Mouse (Mus musculus): ENCODE measurements at regions not wholly inside any gene's neighbourhood (a gene's known extent, or its start where the extent isn't known, plus 50 kb on each side); places are given as distances from the start of the nearest gene placed in this dataset.
A peak's percentile ranks its signal among the peaks of the same experiment; 100 is the strongest.

DNA sequence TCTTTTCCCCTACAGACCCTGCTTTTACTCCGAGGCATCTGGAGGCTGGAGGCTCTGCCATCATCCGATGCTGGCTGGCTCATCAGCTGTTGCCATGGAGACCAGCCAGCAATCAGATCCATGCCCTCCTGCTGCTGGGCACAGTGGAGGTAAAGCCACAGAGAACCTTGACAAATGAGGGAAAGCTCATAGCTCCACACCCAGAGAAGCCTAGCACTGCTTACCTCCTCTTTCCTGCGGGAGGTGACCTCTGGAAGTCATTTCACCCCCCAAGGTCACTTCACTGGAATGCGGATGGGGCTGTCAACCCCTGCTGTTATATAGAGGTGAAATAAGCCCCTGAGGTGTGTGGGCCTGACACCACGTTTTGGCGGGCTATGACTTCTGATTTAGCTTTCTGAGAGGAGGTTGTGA, 55.9 kb upstream of the Tnrc6c start:
- TF ChIP-seq CTCF (IDR thresholded peaks at IDR 0.05; ENCODE audit: low read depth, low read length) (no peak), EP300 (IDR thresholded peaks at IDR 0.05; ENCODE audit: insufficient read depth, low read depth, low read length) (peak; percentile 96), POLR2A (IDR thresholded peaks at IDR 0.05; ENCODE audit: insufficient read depth, low read length) (no peak)
